Mouse (Mus musculus): ENCODE measurements around the gene Ubb.

GRCm38 (mm10) chr11:62553633-62554032 is 2.7 kb downstream of the Ubb start:
- TF ChIP-seq CTCF (IDR thresholded peaks at IDR 0.05; ENCODE audit: control insufficient read depth, insufficient read depth, insufficient read length): no peak
- TF ChIP-seq MYOG (IDR thresholded peaks at IDR 0.05; ENCODE audit: control insufficient read depth, extremely low read depth, insufficient read length): no peak
- no peak for TF ChIP-seq MYOD1 (IDR thresholded peaks at IDR 0.05; ENCODE audit: control insufficient read depth, insufficient read length, low read depth)
- no peak for TF ChIP-seq CEBPB (IDR thresholded peaks at IDR 0.05; ENCODE audit: low read depth)
- no peak for TF ChIP-seq MAX (IDR thresholded peaks at IDR 0.05)
- TF ChIP-seq FOSL1 (IDR thresholded peaks at IDR 0.05; ENCODE audit: insufficient read depth, low read length, poor library complexity, severe bottlenecking): no peak
